In genomic region chr15:8682871-8683270, GRCm38 (mm10) we compare ENCODE assay signal across 17 mouse cellular contexts. TPM values are rescaled to one million over a fixed set of nuclear protein-coding genes. Genes with fewer than 3 reads are reported as not detected.
"Had no signal": no experiment of that assay in that cellular context is flagged by ENCODE, and none has a peak within 500 bp of the region (broad histone marks: within the 10 kb centered on the region; RNA-seq: fewer than 3 reads in every experiment).

No protein-coding gene starts in this region.

- H3K27ac ChIP-seq: lung, embryonic 15.5 days; macrophage; midbrain, embryonic 13.5 days; midbrain, embryonic 15.5 days; neural tube, embryonic 12.5 days had no signal

- H3K4me3 ChIP-seq: lung, embryonic 15.5 days; megakaryocyte, embryonic 14.5 days; midbrain, embryonic 13.5 days; midbrain, embryonic 15.5 days; neural tube, embryonic 12.5 days had no signal

- H3K9me3 ChIP-seq: lung, embryonic 15.5 days; megakaryocyte, embryonic 14.5 days; midbrain, embryonic 13.5 days; midbrain, embryonic 15.5 days; neural tube, embryonic 12.5 days had no signal

- H3K27me3 ChIP-seq: lung, embryonic 15.5 days; megakaryocyte, embryonic 14.5 days; midbrain, embryonic 13.5 days; midbrain, embryonic 15.5 days; neural tube, embryonic 12.5 days had no signal

- DNase-seq: lung, adult 2 months; lung, postnatal 14 days; lung, postnatal 36 days; right cerebral cortex, postnatal 14 days; right cerebral cortex, postnatal 4 days; spleen, adult 18-20 months; thymus, adult 18-20 months; thymus, postnatal 14 days; thymus, postnatal 36 days had no signal

- H3K4me1 ChIP-seq: lung, embryonic 15.5 days; megakaryocyte, embryonic 14.5 days; midbrain, embryonic 13.5 days; midbrain, embryonic 15.5 days; neural tube, embryonic 12.5 days had no signal

- H3K4me2 ChIP-seq: lung, embryonic 15.5 days; midbrain, embryonic 11.5 days; midbrain, embryonic 13.5 days; midbrain, embryonic 15.5 days; neural tube, embryonic 12.5 days had no signal

- H3K9ac ChIP-seq: lung, embryonic 15.5 days; midbrain, embryonic 13.5 days; midbrain, embryonic 15.5 days; neural tube, embryonic 12.5 days had no signal

- H3K36me3 ChIP-seq: midbrain, embryonic 13.5 days; midbrain, embryonic 15.5 days had no signal

RNA-seq across cellular contexts. Expression of gene Slc1a3, which starts 27.7 kb away (rescaled TPM):
- total RNA-seq: neutrophil, adult 5-6 weeks had no signal
